Mouse (Mus musculus): ENCODE measurements at regions not wholly inside any gene's neighbourhood (a gene's known extent, or its start where the extent isn't known, plus 50 kb on each side); places are given as distances from the start of the nearest gene placed in this dataset.

- DNase-seq (ENCODE audit: extremely low read depth, low read depth, low spot score) = peak; percentile 36
Measured at GRCm38 (mm10) chr17:68120230-68120629, 116.3 kb upstream of the Arhgap28 start.

DNA sequence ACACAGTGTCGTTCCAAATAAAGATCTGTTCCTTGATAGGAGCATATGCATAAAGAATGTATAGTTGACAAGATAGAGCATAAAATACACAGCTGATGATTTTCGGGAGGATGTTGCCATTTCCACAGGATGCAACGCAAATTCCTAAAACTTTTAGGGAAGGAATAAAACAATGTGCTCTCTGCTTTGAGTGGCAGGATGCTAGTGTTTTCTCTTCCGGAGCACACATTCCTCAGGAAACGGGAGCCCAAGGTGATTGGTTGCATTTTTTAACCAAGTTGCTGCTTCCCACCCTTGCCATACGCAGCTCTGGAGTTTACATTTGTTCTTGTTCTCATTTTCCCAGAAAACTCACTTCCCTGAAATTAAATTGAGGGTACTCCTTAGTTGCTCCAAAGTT, 116.8 kb upstream of the Arhgap28 start:
- DNase-seq (ENCODE audit: extremely low read depth, low read depth, low spot score) = no peak

GRCm38 (mm10) chr17:68134373-68134772, 130.5 kb upstream of the Arhgap28 start:
- DNase-seq (ENCODE audit: extremely low read depth, low read depth, low spot score) = peak; percentile 92

- DNase-seq (ENCODE audit: extremely low read depth, low read depth, low spot score) = peak; percentile 74
Measured at GRCm38 (mm10) chr17:68135436-68135835, 131.5 kb upstream of the Arhgap28 start.

- DNase-seq (ENCODE audit: extremely low read depth, low read depth, low spot score) = no peak
Measured at GRCm38 (mm10) chr17:68143307-68143706, 130.3 kb upstream of the L3mbtl4 start.

DNA sequence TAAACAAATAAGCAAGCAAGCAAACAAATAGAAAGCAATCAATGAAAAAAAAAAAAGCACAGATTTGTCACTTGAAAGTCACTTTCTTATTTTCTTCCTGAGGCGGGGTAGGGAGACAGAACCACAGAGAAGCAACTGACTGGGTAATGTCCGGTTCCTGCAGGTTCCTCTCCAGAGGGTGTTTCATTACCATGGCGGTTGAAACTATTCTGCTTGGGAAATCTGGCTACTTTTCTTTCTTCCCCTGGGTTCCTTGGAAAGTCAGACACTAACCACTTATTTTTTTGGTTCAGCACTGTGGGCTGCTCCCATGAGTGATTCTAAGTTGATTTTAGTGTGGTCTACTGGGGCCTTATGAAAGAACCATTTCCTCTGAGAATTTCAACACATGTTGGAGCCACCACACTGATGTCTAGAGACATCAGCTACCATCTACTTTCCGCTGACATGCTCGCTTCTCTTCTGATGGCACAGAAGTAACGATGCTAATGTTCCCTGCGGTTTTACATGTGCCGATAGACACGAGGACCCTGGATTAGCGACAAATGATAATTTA, 124.3 kb upstream of the L3mbtl4 start:
- no peak for DNase-seq (ENCODE audit: extremely low read depth, low read depth, low spot score)

DNA sequence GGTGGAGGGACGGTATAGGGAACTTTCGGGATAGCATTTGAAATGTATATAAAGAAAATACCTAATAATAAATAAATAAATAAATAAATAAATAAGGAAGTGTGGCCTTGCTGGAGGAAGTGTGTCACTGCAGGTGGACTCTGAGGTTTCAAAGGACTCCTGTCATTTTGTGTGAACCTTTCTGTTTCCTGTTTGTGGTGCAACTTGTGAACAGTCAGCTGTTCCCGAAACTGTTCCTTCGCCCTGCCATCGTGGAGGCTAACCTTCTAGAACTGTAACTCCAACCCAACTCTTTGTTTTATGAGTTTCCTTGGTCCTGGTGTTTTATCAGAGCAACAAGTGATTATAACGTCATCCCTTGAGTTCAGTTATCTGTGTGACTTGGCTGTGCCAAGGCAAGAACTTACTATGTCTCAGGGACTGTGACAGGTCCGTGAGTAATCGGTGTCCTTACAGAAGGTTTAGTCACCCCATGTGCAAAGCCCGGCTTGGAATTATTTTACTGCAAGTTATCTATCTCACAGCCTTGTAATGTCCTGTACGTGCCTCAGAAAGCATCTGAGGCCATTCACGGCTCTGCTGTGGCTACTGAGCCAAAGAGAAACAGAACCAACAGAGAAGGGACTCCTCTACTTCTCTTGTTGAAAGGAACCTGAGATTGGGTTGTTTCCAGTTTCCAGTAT, 121.0 kb upstream of the L3mbtl4 start:
- DNase-seq (ENCODE audit: extremely low read depth, low read depth, low spot score) = no peak

- no peak for DNase-seq (ENCODE audit: extremely low read depth, low read depth, low spot score)
Measured at GRCm38 (mm10) chr17:68154879-68155278, 118.7 kb upstream of the L3mbtl4 start.

DNA sequence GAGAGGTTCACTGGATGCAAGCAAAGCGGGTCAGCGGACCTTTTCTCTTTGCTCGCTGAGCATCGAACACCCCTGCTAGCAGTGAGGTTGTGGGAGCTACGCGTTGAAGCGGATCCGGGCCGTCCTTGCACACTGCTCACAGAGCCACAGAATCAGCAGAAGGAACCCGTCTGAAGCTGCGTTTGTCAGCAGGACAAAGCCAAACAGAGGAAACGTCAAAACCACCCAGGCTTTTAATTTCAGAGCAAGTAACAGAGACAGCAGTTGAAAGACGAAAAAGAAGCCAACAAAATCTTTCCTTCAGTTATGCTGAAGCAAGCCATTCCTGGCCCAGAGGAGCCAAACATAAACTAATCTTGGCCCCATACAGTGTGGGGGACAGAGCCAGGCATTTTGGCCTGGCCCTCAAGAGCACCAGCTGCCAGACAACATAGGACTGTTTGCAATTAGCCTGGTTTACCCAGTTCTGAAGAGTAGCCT, 115.4 kb upstream of the L3mbtl4 start:
- DNase-seq (ENCODE audit: extremely low read depth, low read depth, low spot score) = no peak

- no peak for DNase-seq (ENCODE audit: extremely low read depth, low read depth, low spot score)
Measured at GRCm38 (mm10) chr17:68161107-68161506, 112.5 kb upstream of the L3mbtl4 start.

- DNase-seq (ENCODE audit: extremely low read depth, low read depth, low spot score) = no peak
Measured at GRCm38 (mm10) chr17:68163545-68163944, 110.1 kb upstream of the L3mbtl4 start.

GRCm38 (mm10) chr17:68164666-68165065, 108.9 kb upstream of the L3mbtl4 start:
- DNase-seq (ENCODE audit: extremely low read depth, low read depth, low spot score) = no peak

- no peak for DNase-seq (ENCODE audit: extremely low read depth, low read depth, low spot score)
Measured at GRCm38 (mm10) chr17:68165171-68165825, 108.3 kb upstream of the L3mbtl4 start.

- DNase-seq (ENCODE audit: extremely low read depth, low read depth, low spot score) = no peak
Measured at GRCm38 (mm10) chr17:68166397-68166796, 107.2 kb upstream of the L3mbtl4 start.

DNA sequence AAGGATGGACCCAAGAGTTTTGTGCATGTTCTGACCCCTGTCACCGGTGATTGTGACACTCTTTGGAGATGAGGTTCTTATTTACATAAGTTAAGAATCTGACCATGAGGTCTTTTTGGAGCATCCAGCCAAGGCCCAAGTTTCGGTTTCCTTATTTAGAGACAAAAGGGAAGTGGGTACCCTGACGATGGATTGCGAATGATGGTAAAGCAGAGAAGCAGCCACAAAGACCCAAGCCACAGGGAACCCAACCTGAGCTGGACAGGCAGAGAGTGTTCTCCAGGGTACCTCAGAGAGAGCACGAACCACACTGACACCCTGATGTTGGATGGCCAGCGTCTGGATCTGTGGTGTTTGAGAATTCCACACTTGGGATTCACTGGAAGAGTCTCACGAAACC, 100.8 kb upstream of the L3mbtl4 start:
- DNase-seq (ENCODE audit: extremely low read depth, low read depth, low spot score) = no peak

DNA sequence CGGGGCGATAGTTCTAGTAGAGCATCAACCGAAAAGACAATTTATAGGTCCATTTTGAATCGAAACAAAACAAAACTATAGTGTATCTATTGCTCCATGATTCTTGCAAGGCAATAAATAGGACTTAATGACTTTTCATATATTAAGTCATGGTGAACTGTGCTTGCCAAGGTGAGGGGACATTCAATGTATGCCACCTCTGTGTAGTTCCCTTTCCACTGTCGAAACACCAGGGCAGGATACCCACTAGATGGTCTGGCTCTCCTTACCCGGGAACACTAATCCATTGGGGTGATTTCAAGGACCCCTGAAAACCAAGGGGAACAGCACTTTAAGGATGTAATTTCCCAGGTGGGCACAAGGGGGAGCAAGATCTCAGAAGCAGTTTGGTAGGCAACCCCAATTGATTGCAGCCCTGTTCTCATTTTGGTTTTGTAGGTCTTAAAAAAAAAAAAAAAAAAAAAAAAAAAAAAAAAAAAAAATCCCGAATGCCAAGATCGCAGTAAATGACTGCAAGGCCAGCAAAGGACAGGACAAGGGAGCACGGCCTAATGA, 96.9 kb upstream of the L3mbtl4 start:
- no peak for DNase-seq (ENCODE audit: extremely low read depth, low read depth, low spot score)

DNA sequence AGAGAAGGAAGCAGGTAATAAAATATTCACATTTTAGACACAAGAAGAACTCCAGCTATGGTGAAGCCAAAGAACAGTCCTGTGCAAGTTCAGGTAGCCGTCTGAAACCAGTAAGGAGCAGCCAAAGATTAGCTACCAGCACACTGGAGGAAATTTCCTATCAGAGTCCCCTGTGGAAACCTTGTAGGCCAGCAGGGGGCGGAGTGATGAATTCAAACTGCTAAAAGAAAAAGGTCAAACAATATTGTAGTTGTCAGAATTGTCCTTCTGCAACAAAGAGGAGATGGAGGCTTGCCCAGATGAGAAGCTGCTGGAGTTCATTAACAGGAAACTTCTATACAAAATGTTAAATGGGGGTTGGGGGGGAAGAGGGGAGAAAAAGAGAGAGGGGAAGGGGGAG, 95.8 kb upstream of the L3mbtl4 start:
- DNase-seq (ENCODE audit: extremely low read depth, low read depth, low spot score) = no peak

DNA sequence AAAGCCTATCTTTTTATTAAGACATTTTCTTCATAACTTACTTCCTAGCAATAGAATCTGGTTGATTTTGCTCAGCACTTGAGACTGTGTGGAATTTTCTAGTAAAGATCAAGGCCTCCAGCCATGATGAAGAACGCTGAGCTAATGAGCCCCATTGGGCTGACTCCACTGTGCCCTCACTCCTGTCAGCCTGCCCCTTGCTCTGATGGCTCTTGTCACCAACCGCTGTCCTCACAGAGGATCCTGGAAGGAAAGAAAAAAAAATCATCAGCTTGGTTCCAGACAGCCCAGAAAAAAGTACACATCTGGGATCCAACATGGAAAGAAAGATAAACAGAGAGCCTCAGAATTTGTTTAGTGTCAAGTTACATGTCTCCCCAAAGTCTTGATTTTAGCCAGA, 88.2 kb upstream of the L3mbtl4 start:
- no peak for DNase-seq (ENCODE audit: extremely low read depth, low read depth, low spot score)

GRCm38 (mm10) chr17:68189888-68190287, 83.7 kb upstream of the L3mbtl4 start:
- DNase-seq (ENCODE audit: extremely low read depth, low read depth, low spot score) = no peak

GRCm38 (mm10) chr17:68205545-68205944, 68.1 kb upstream of the L3mbtl4 start:
- peak; percentile 26 for DNase-seq (ENCODE audit: extremely low read depth, low read depth, low spot score)

DNA sequence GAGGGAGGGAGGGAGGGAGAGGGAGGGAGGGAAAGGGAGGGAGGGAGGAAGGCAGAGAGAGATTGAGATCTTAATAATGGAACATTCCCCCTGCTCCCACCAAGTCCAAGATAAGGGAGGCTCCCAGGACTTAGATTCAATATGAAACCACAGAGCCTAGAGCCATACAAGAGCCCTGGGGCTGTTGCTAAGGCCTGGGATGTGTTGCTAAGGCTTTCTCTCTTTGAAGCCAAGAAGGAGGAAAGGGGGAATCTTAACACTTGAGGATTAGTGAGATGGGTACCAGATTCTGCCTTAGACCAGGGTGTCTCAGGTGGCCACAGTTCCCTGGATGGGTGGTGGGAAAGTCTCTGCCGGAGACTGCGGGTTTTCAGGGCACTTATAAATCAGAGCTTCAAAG, 64.8 kb upstream of the L3mbtl4 start:
- DNase-seq (ENCODE audit: extremely low read depth, low read depth, low spot score) = no peak

All from fat pad, adult 2 months (tissue).